Mouse (Mus musculus) MEL (cell line): ENCODE data around the gene Enoph1. TPM values are rescaled to one million over a fixed set of nuclear protein-coding genes. Genes with fewer than 3 reads are reported as not detected.

Experiments
- DNase-seq: peaks from one replicate; pipeline ENCODE4 v3.0.0; 2011; ENCODE audit warnings: low read depth, low spot score
- H3K27ac ChIP-seq: 2 replicates; pipeline ENCODE4 v1.5.1; 2012; ENCODE audit warnings: low read depth, mild to moderate bottlenecking, control low read depth, low read length, moderate library complexity; ENCODE audit not compliant: control insufficient read depth
- H3K27me3 ChIP-seq, 2 experiments: fragments of 150-350 bp in 1 of 2; sonication (generic) in 1 of 2; 2 replicates each; pipeline ENCODE4 v1.6.1; 2012; ENCODE audit warnings: low read length in 2 of 2, mild to moderate bottlenecking in 2 of 2, improper control_type of control experiment in 1 of 2, moderate library complexity in 1 of 2; ENCODE audit not compliant: insufficient read depth in 2 of 2, control insufficient read depth in 1 of 2
- H3K36me3 ChIP-seq, 2 experiments: 2 replicates each; pipeline ENCODE4 v1.6.1; 2012 to 2014; ENCODE audit warnings: low read length in 2 of 2, improper control_type of control experiment in 1 of 2, inconsistent platforms in 1 of 2, mild to moderate bottlenecking in 1 of 2; ENCODE audit not compliant: insufficient read depth in 2 of 2, control insufficient read depth in 1 of 2
- H3K4me1 ChIP-seq, 2 experiments: fragments of 150-350 bp in 1 of 2; sonication (generic) in 1 of 2; 2 replicates each; pipeline ENCODE4 v1.6.1; 2012; ENCODE audit warnings: low read length in 2 of 2, improper control_type of control experiment in 1 of 2, mild to moderate bottlenecking in 1 of 2; ENCODE audit not compliant: insufficient read depth in 2 of 2, control insufficient read depth in 1 of 2
- H3K4me3 ChIP-seq, 2 experiments: fragments of 150-350 bp in 1 of 2; sonication (generic) in 1 of 2; 2 replicates each; pipeline ENCODE4 v1.5.1; 2012; ENCODE audit warnings: low read depth in 2 of 2, low read length in 2 of 2, mild to moderate bottlenecking in 2 of 2, moderate library complexity in 2 of 2, control low read depth in 1 of 2, improper control_type of control experiment in 1 of 2; ENCODE audit not compliant: control insufficient read depth in 1 of 2, insufficient read depth in 1 of 2
- H3K79me2 ChIP-seq: 2 replicates; pipeline ENCODE4 v1.6.1; 2012; ENCODE audit warnings: mild to moderate bottlenecking, low read length, moderate library complexity; ENCODE audit not compliant: control insufficient read depth, poor library complexity, insufficient read depth
- H3K9ac ChIP-seq: 2 replicates; pipeline ENCODE4 v1.6.1; 2012; ENCODE audit warnings: low read depth, mild to moderate bottlenecking, control low read depth, low read length, moderate library complexity; ENCODE audit not compliant: control insufficient read depth, poor library complexity, severe bottlenecking
- H3K9me3 ChIP-seq: fragments of 150-350 bp; sonication (generic); replicated peaks from 2 replicates; pipeline ENCODE4 v1.6.1; 2012; ENCODE audit warnings: mild to moderate bottlenecking, low read length, improper control_type of control experiment, moderate library complexity; ENCODE audit not compliant: insufficient read depth
- CHD1 ChIP-seq: IDR thresholded peaks from 2 replicates; pipeline ENCODE4 v1.6.1; 2012; ENCODE audit warnings: low read depth, mild to moderate bottlenecking, inconsistent platforms, low read length, improper control_type of control experiment
- CHD2 ChIP-seq: IDR thresholded peaks from 2 replicates; pipeline ENCODE4 v1.6.1; 2011; ENCODE audit warnings: low read length, improper control_type of control experiment
- CTCF ChIP-seq, 3 experiments: IDR thresholded peaks in 2 of 3; conservative IDR thresholded peaks in 1 of 3; 2 replicates each; pipeline ENCODE4 v1.5.1; 2011 to 2012; ENCODE audit warnings: low read length in 3 of 3, low read depth in 2 of 3, mild to moderate bottlenecking in 2 of 3, improper control_type of control experiment in 1 of 3, inconsistent platforms in 1 of 3, mixed read lengths in 1 of 3, moderate library complexity in 1 of 3; ENCODE audit not compliant: control insufficient read depth in 1 of 3, insufficient read depth in 1 of 3, poor library complexity in 1 of 3, severe bottlenecking in 1 of 3
- EP300 ChIP-seq, 2 experiments: IDR thresholded peaks; 2 replicates each; pipeline ENCODE4 v1.6.1; 2011; ENCODE audit warnings: improper control_type of control experiment in 2 of 2, low read length in 2 of 2, low read depth in 1 of 2, mild to moderate bottlenecking in 1 of 2
- ETS1 ChIP-seq: IDR thresholded peaks from 2 replicates; pipeline ENCODE4 v1.6.1; 2012; ENCODE audit warnings: low read depth, mild to moderate bottlenecking, inconsistent platforms, low read length, improper control_type of control experiment, moderate library complexity
- GABPA ChIP-seq: IDR thresholded peaks from 2 replicates; pipeline ENCODE4 v1.6.1; 2012; ENCODE audit warnings: low read depth, mild to moderate bottlenecking, inconsistent platforms, low read length, improper control_type of control experiment, moderate library complexity
- KAT2A ChIP-seq: conservative IDR thresholded peaks from 2 replicates; pipeline ENCODE4 v1.6.1; 2012; ENCODE audit warnings: low read depth, low read length, improper control_type of control experiment, inconsistent platforms
- MAFK ChIP-seq: IDR thresholded peaks from 2 replicates; pipeline ENCODE4 v1.6.1; 2011; ENCODE audit warnings: low read depth, mild to moderate bottlenecking, low read length, improper control_type of control experiment, borderline replicate concordance
- MAX ChIP-seq: IDR thresholded peaks from 2 replicates; pipeline ENCODE4 v1.6.1; 2011; ENCODE audit warnings: low read length, improper control_type of control experiment
- MAZ ChIP-seq: IDR thresholded peaks from 2 replicates; pipeline ENCODE4 v1.6.1; 2012; ENCODE audit warnings: low read depth, mild to moderate bottlenecking, inconsistent platforms, low read length, improper control_type of control experiment
- MXI1 ChIP-seq: IDR thresholded peaks from 2 replicates; pipeline ENCODE4 v1.6.1; 2011; ENCODE audit warnings: mild to moderate bottlenecking, low read depth, low read length, improper control_type of control experiment
- MYC ChIP-seq: IDR thresholded peaks from 2 replicates; pipeline ENCODE4 v1.6.1; 2011; ENCODE audit warnings: low read depth, mild to moderate bottlenecking, low read length, improper control_type of control experiment, moderate library complexity
- POLR2A ChIP-seq, 2 experiments: IDR thresholded peaks; 2 replicates each; pipeline ENCODE4 v1.6.1; 2011 to 2012; ENCODE audit warnings: low read length in 2 of 2, mild to moderate bottlenecking in 2 of 2, control low read depth in 1 of 2, improper control_type of control experiment in 1 of 2, low read depth in 1 of 2, moderate library complexity in 1 of 2; ENCODE audit not compliant: control insufficient read depth in 1 of 2, insufficient read depth in 1 of 2, poor library complexity in 1 of 2
- RCOR1 ChIP-seq: IDR thresholded peaks from 2 replicates; pipeline ENCODE4 v1.6.1; 2012; ENCODE audit warnings: low read depth, mild to moderate bottlenecking, inconsistent platforms, low read length, improper control_type of control experiment
- SIN3A ChIP-seq: IDR thresholded peaks from 2 replicates; pipeline ENCODE4 v1.6.1; 2012; ENCODE audit warnings: low read length, improper control_type of control experiment, inconsistent platforms
- TBP ChIP-seq: IDR thresholded peaks from 2 replicates; pipeline ENCODE4 v1.8.0; 2011; ENCODE audit warnings: low read depth, low read length, improper control_type of control experiment
- USF1 ChIP-seq: IDR thresholded peaks from 2 replicates; pipeline ENCODE4 v1.6.1; 2014; ENCODE audit warnings: low read depth, mild to moderate bottlenecking, inconsistent platforms, low read length, improper control_type of control experiment, moderate library complexity
- polyA plus RNA-seq, 2 experiments: library from polyadenylated mRNA; stranded (reverse) in 1 of 2; unstranded in 1 of 2; fragments of >175 nt in 1 of 2; fragments of >200 nt in 1 of 2; gene quantifications; 2 replicates each; pipeline versions ENCODE4 v1.2.1 to v1.2.4; 2012; ENCODE audit warnings: low replicate concordance in 2 of 2, low read depth in 1 of 2; ENCODE audit not compliant: insufficient read length in 2 of 2, insufficient read depth in 1 of 2, missing spikeins in 1 of 2
- total RNA-seq: library from RNA; depleted of rRNA; stranded (reverse); fragments of 300-350 nt; gene quantifications from 2 replicates; pipeline ENCODE4 v1.2.3, GENCODE M21; 2012

The Enoph1 gene
- total and polyA plus RNA-seq, 3 experiments, result 83.3 to 89.0 TPM; not detected in 1

DNA sequence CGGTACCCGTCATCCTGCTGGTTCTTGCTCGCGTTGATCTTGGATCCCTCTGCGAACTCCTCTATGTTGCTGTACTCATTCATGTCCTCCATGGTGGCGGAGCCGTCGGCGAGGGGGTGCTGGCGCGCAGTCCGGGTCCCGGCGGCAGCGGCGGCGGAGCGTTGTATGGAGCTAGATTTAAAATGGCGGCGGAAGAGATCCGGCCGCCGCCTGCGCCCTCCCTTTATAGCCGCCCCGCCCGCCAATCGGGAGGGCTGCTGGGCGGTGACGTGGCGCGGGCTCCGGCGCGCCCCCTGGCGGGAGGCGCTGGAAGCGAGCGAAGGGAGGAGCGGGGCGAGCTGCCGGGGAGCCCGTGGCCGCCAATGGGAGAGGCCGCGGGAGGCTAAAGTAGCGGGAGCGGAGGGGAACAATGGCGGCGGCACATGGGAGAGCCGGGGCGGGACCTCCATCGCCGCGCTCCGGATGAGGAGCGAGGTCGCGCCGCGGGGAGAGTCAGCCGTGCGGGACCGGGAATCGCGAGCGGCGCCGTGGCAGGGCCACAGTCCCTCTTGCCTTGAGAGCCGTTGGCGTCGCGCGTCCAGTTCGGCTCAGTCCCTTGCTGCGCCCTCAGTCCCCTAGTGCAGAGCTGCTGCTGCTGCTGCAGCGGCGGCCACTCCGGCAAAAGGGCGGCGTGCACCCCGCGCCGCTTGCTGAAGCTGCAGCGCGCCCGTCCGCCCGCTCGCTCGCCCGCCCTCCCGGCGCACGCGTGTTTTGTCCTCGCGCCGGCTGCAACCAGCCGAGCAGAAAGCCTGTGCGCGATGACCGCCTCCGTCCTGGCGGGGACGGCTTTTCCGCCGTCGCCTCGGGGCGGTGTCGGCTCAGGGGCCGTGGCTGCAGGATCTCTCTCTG is 827 bp upstream of the Enoph1 start (continued):
- TF ChIP-seq MXI1 (0 out of 2 replicates have a peak, but pooled peaks have one; percentile 22), RCOR1 (no peak; the same call in 1 of the 2 replicates), GABPA (no peak), MAFK (no peak)
- TF ChIP-seq, all 39 proteins: peak for 17

DNA sequence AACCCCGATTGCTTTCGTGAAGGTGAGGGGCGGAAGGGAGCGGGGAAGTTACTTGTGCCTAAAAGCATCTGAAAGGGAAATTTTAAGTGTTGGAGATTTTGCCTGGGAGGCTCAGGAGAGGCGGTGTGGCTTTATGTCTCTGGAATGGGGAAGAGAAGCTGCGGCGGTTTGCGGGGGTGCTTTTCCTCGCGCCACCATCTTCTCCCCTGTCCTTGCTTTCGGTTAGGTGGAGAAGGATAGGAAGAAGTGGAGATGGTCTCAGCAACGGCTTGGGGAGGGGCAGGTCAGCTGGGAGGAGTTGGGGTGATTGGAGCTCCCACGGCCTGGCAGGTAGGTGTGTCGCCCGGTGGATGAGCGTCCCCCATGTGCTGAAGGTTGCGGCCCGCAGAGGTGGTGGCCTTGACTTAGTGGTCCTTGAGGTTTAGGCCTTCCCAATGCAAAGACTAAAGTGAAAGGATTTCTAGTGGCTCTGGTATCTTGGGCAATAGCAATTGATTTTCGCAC is 548 bp downstream of the Enoph1 start:
- Histone ChIP-seq H3K36me3 (peaks cover 19 to 34% of the 10 kb centered on the region in 2 experiments), H3K27ac (peak overlapping the region; percentile 87), H3K9ac (peak overlapping the region; percentile 97), H3K9me3 (no peaks in the 10 kb centered on the region), H3K4me1 (peaks cover 2 to 17% of the 10 kb centered on the region in 2 experiments), H3K4me3 (peak overlapping the region; percentile 88 to 97), H3K79me2 (peaks cover 90% of the 10 kb centered on the region), H3K27me3 (no peaks in the 10 kb centered on the region)
- peak in 1 of 2 experiments; percentile 20; a peak in 1 of 4 replicates for TF ChIP-seq POLR2A (IDR thresholded peaks at IDR 0.05; ENCODE audit: control insufficient read depth in 1 of 2, insufficient read depth in 1 of 2, low read depth in 1 of 2, low read length in 2 of 2, poor library complexity in 1 of 2)
- no peak for TF ChIP-seq CTCF (IDR thresholded peaks at IDR 0.05 in 2 of 3, conservative IDR thresholded peaks at IDR 0.05 in 1 of 3; ENCODE audit: control insufficient read depth in 1 of 3, insufficient read depth in 1 of 3, low read depth in 2 of 3, low read length in 3 of 3, poor library complexity in 1 of 3, severe bottlenecking in 1 of 3)
- TF ChIP-seq USF1, result no peak
- TF ChIP-seq MAZ, result no peak
- TF ChIP-seq CHD1, result 0 out of 2 replicates have a peak, but pooled peaks have one; percentile 53
- 0 out of 2 replicates have a peak, but pooled peaks have one; percentile 19 for TF ChIP-seq KAT2A
- TF ChIP-seq MXI1, result peak; percentile 32
- TF ChIP-seq ETS1, result no peak
- peak; percentile 28; the same call in 1 of the 2 replicates for TF ChIP-seq SIN3A
- TF ChIP-seq MAX, result peak; percentile 61
- 0 out of 4 replicates have a peak, but pooled peaks of 1 of the 2 experiments have one; percentile 5 for TF ChIP-seq EP300 (IDR thresholded peaks at IDR 0.05; ENCODE audit: low read depth in 1 of 2, low read length in 2 of 2)
- no peak for TF ChIP-seq CHD2
- 0 out of 2 replicates have a peak, but pooled peaks have one; percentile 3 for TF ChIP-seq TBP
- 0 out of 2 replicates have a peak, but pooled peaks have one; percentile 13 for TF ChIP-seq MYC
- DNase-seq, result no peak
